Mouse (Mus musculus): Measurements from ENCODE around the gene Slc7a8. TPM values are rescaled to one million over a fixed set of nuclear protein-coding genes. Genes with fewer than 3 reads are reported as not detected.
A peak's percentile ranks its signal among the peaks of the same experiment; 100 is the strongest.

Slc7a8 gene
- polyA plus RNA-seq, 1 experiment from 2014 or later, result 3.1 TPM

- no peaks in the 10 kb centered on the region for H3K36me3 ChIP-seq (ENCODE audit: control insufficient read depth, insufficient read depth, low read length)
- DNase-seq (ENCODE audit: low spot score) (peak; percentile 30), ATAC-seq (ENCODE audit: low FRiP score, low TSS enrichment) (no peak)
- H3K27ac ChIP-seq (replicated peaks), result no peak overlapping the region
- H3K4me3 ChIP-seq (ENCODE audit: low read depth, low read length), result no peak overlapping the region
- 41% methylated on average over 10 of the region's 10 CpGs for WGBS
- H3K4me1 ChIP-seq (replicated peaks; ENCODE audit: control insufficient read depth, insufficient read depth), result no peaks in the 10 kb centered on the region
- TF ChIP-seq EP300 (optimal IDR thresholded peaks at IDR 0.05) (no peak), CTCF (IDR thresholded peaks at IDR 0.05; ENCODE audit: low read depth) (no peak)
- H3K9me3 ChIP-seq (ENCODE audit: control insufficient read depth, low read length), result no peaks in the 10 kb centered on the region
- H3K4me2 ChIP-seq (replicated peaks; ENCODE audit: low read depth), result no peak overlapping the region
- H3K27me3 ChIP-seq (ENCODE audit: control insufficient read depth, insufficient read depth, low read length), result no peaks in the 10 kb centered on the region; the same call in 1 of the 2 replicates
- no peak overlapping the region for H3K9ac ChIP-seq (ENCODE audit: low read length)
These were observed 4.7 kb upstream of the Slc7a8 start for GRCm38 (mm10) chr14:54786489-54786888.

DNA sequence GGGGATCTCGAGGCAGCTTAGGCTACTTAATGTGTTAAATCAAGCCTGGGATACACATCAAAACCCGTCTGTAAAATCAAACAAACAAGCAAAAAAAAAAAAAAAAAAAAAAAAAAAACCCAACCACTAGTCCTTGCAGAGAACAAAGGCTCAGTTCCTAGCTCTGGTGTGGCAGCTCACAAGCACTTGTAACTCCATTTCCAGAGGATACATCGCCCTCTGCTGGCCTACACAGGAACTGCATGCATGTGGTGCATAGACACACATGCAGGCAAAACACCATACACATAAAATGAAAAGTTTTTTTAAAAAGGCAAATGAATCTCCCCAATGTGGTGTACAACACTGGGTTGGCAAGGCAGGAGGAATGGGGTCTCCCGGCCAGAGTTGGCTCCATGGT, 4.2 kb upstream of the Slc7a8 start:
- no peak overlapping the region for H3K9ac ChIP-seq (ENCODE audit: low read length)
- no peak overlapping the region for H3K4me3 ChIP-seq (ENCODE audit: low read depth, low read length)
- no peak overlapping the region for H3K4me2 ChIP-seq (replicated peaks; ENCODE audit: low read depth)
- H3K27me3 ChIP-seq (ENCODE audit: control insufficient read depth, insufficient read depth, low read length), result no peaks in the 10 kb centered on the region; the same call in 1 of the 2 replicates
- DNase-seq (ENCODE audit: low spot score) (peak; percentile 71), ATAC-seq (ENCODE audit: low FRiP score, low TSS enrichment) (0 out of 2 replicates have a peak, but pooled peaks have one; percentile 34)
- no peaks in the 10 kb centered on the region for H3K36me3 ChIP-seq (ENCODE audit: control insufficient read depth, insufficient read depth, low read length)
- H3K9me3 ChIP-seq (ENCODE audit: control insufficient read depth, low read length), result no peaks in the 10 kb centered on the region
- TF ChIP-seq EP300 (optimal IDR thresholded peaks at IDR 0.05), result no peak
- TF ChIP-seq CTCF (IDR thresholded peaks at IDR 0.05; ENCODE audit: low read depth), result peak; percentile 81
- no peaks in the 10 kb centered on the region for H3K4me1 ChIP-seq (replicated peaks; ENCODE audit: control insufficient read depth, insufficient read depth)
- no peak overlapping the region for H3K27ac ChIP-seq (replicated peaks)
- 60% methylated on average over 4 of the region's 4 CpGs for WGBS

DNA sequence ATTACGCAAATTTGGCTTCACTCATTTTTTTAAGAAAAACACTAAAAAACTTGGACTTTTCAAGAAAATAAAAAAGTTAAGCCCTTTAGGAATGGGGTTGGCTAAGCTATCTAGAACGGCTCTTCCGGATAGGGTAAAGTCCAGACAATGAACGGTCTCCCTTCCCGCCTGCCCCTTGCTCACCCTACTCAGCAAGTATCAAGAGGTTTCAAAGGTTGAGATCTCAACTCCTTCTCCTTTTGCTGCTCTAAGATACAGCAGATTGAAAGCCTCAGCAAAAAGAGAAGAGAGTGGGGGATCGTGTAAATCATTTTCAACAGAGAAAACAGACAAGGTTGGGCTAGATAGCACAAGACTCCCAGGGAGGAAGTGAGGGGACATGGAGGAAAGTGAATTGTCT, 1.2 kb upstream of the Slc7a8 start:
- H3K4me2 ChIP-seq (replicated peaks; ENCODE audit: low read depth), result no peak overlapping the region
- 85% methylated on average over 6 of the region's 6 CpGs for WGBS
- H3K36me3 ChIP-seq (ENCODE audit: control insufficient read depth, insufficient read depth, low read length), result no peaks in the 10 kb centered on the region
- no peaks in the 10 kb centered on the region for H3K9me3 ChIP-seq (ENCODE audit: control insufficient read depth, low read length)
- H3K9ac ChIP-seq (ENCODE audit: low read length), result no peak overlapping the region
- DNase-seq (ENCODE audit: low spot score) (no peak), ATAC-seq (ENCODE audit: low FRiP score, low TSS enrichment) (no peak)
- H3K4me3 ChIP-seq (ENCODE audit: low read depth, low read length), result no peak overlapping the region
- no peak for TF ChIP-seq EP300 (optimal IDR thresholded peaks at IDR 0.05)
- TF ChIP-seq CTCF (IDR thresholded peaks at IDR 0.05; ENCODE audit: low read depth), result no peak
- H3K4me1 ChIP-seq (replicated peaks; ENCODE audit: control insufficient read depth, insufficient read depth), result no peaks in the 10 kb centered on the region
- no peaks in the 10 kb centered on the region; the same call in 1 of the 2 replicates for H3K27me3 ChIP-seq (ENCODE audit: control insufficient read depth, insufficient read depth, low read length)
- no peak overlapping the region for H3K27ac ChIP-seq (replicated peaks)

GRCm38 (mm10) chr14:54780836-54781609, 723 bp downstream of the Slc7a8 start:
- Histone ChIP-seq H3K27ac (replicated peaks) (no peak overlapping the region), H3K9ac (ENCODE audit: low read length) (peak overlapping the region; percentile 50), H3K4me2 (replicated peaks; ENCODE audit: low read depth) (peak overlapping the region; percentile 79), H3K4me3 (ENCODE audit: low read depth, low read length) (peak overlapping the region; percentile 52), H3K36me3 (ENCODE audit: control insufficient read depth, insufficient read depth, low read length) (no peaks in the 10 kb centered on the region), H3K9me3 (ENCODE audit: control insufficient read depth, low read length) (no peaks in the 10 kb centered on the region), H3K4me1 (replicated peaks; ENCODE audit: control insufficient read depth, insufficient read depth) (no peaks in the 10 kb centered on the region), H3K27me3 (ENCODE audit: control insufficient read depth, insufficient read depth, low read length) (no peaks in the 10 kb centered on the region; the same call in 1 of the 2 replicates)
- no peak for TF ChIP-seq EP300 (optimal IDR thresholded peaks at IDR 0.05)
- TF ChIP-seq CTCF (IDR thresholded peaks at IDR 0.05; ENCODE audit: low read depth), result no peak
- peak; percentile 52 for DNase-seq (ENCODE audit: low spot score)
- peak; percentile 63 for ATAC-seq (ENCODE audit: low FRiP score, low TSS enrichment)
- WGBS, result 3% methylated on average over 35 of the region's 35 CpGs

- TF ChIP-seq CTCF (IDR thresholded peaks at IDR 0.05; ENCODE audit: low read depth), result no peak
- TF ChIP-seq EP300 (optimal IDR thresholded peaks at IDR 0.05), result no peak
- Histone ChIP-seq H3K4me2 (replicated peaks; ENCODE audit: low read depth) (no peak overlapping the region), H3K4me1 (replicated peaks; ENCODE audit: control insufficient read depth, insufficient read depth) (no peaks in the 10 kb centered on the region), H3K27ac (replicated peaks) (no peak overlapping the region), H3K36me3 (ENCODE audit: control insufficient read depth, insufficient read depth, low read length) (no peaks in the 10 kb centered on the region), H3K9ac (ENCODE audit: low read length) (no peak overlapping the region), H3K4me3 (ENCODE audit: low read depth, low read length) (no peak overlapping the region), H3K27me3 (ENCODE audit: control insufficient read depth, insufficient read depth, low read length) (no peaks in the 10 kb centered on the region; the same call in 1 of the 2 replicates), H3K9me3 (ENCODE audit: control insufficient read depth, low read length) (no peaks in the 10 kb centered on the region)
- no peak for ATAC-seq (ENCODE audit: low FRiP score, low TSS enrichment)
- DNase-seq (ENCODE audit: low spot score), result no peak
- 84% methylated on average over 9 of the region's 9 CpGs for WGBS
These were observed 1.7 kb downstream of the Slc7a8 start for GRCm38 (mm10) chr14:54780084-54780483.

- Histone ChIP-seq H3K9ac (ENCODE audit: low read length) (no peak overlapping the region), H3K9me3 (ENCODE audit: control insufficient read depth, low read length) (no peaks in the 10 kb centered on the region), H3K36me3 (ENCODE audit: control insufficient read depth, insufficient read depth, low read length) (no peaks in the 10 kb centered on the region), H3K4me2 (replicated peaks; ENCODE audit: low read depth) (no peak overlapping the region), H3K27ac (replicated peaks) (no peak overlapping the region), H3K4me1 (replicated peaks; ENCODE audit: control insufficient read depth, insufficient read depth) (no peaks in the 10 kb centered on the region), H3K4me3 (ENCODE audit: low read depth, low read length) (no peak overlapping the region), H3K27me3 (ENCODE audit: control insufficient read depth, insufficient read depth, low read length) (no peaks in the 10 kb centered on the region; the same call in 1 of the 2 replicates)
- ATAC-seq (ENCODE audit: low FRiP score, low TSS enrichment) (no peak), DNase-seq (ENCODE audit: low spot score) (no peak)
- 79% methylated on average over 4 of the region's 4 CpGs for WGBS
- TF ChIP-seq EP300 (optimal IDR thresholded peaks at IDR 0.05) (no peak), CTCF (IDR thresholded peaks at IDR 0.05; ENCODE audit: low read depth) (no peak)
These were observed 3.9 kb downstream of the Slc7a8 start for GRCm38 (mm10) chr14:54777893-54778292.
